Mouse (Mus musculus): ENCODE data around the gene Megf11.

The Megf11 gene

DNA sequence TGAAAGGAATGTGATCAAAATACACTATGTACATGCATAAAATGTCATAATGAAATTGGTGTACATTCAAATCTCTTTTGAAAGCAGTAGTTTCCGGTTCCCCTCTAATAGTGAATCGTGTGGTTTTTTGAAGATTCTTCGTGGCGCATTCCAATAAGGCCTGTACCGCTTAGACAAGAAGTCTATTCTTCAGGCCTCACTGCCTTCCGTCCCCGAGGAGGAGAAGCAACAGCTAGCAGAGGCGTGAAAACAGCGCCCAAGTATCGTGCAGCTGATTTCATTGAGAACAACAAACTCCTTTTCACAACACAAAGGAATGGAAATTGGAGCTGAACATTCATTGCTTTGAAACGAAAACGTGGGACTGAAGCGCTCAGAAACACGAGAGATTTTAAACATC is 372.6 kb downstream of the Megf11 start:
- DNase-seq (ENCODE audit: low spot score) = no peak

Measured in ovary, adult 18-20 months (tissue).